Mouse (Mus musculus) T-cell, adult 2 months (primary cell): ENCODE measurements around the gene Nod2.

ENCODE experiments used
- DNase-seq: peaks from one replicate; pipeline ENCODE4 v3.0.0; 2022; ENCODE audit warnings: low spot score

Gene Nod2

DNA sequence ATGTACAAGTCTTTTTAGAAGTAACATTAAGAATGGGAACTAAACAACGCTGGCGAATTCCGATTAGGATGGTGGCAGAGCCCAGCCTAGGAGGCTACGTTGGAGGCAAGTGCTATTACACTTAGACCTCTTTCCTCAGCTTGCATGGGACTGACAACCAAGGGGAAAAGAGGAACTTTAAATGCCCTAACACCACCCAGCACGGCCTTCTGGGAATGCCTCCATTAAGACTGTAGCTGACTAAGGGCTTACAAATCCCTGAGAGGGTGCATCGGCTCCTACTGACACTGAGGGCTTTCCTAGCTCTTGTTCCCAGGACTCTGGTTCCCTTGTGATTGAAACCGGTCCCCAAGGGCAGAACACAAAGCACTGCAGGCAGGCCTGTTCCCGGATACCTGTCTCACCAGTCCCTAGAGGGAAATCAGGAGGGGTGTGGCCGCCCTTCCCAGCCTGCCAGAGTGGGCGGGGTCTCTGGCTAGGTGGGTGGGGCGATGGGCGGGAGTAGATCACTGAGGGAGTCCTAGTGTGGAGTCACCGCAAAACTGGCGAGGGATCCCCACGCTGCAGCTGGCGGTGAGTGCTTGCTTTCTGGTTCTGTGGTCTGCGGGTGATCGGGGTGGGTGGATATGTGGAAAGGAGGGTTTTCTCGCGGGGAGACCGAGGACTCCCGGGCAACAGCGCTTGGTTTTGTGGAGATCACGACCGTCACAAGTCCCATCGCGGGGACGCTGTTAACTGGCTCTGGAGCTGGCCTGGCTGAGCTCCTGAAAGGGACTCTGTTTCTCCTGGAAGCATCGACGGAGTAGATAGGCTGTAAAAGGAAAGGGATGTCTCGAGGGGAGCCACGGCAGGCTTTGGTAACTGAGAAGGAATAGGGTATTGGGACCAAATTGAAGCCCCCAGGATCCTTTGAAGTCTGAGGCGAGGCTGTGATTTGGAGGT lies at the start of gene Nod2:
Nod2 (plus strand) TSS at position 479 of the 942 bp plus-strand sequence.
- peak; percentile 62 for DNase-seq

DNA sequence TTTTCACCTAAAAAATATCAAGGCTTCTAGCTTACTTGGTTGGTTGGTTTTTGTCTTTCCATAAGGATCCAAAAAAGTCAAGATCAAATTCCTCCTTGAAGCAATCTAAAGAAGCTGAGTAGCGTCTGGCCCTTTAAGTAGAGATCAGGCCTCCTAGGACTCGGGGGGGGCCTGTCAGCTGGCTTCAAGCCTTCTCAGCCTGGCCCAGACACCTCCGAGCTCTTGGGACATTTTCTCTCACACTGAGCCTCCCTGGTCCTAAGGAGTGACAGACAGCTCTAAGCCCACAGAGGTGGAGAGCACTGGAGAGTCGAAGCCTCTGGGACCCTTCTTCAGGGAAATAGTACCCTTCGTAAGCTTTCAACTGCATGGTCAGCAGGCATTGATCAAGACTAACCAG lies 48.5 kb upstream of the Nod2 start:
- DNase-seq = no peak

DNA sequence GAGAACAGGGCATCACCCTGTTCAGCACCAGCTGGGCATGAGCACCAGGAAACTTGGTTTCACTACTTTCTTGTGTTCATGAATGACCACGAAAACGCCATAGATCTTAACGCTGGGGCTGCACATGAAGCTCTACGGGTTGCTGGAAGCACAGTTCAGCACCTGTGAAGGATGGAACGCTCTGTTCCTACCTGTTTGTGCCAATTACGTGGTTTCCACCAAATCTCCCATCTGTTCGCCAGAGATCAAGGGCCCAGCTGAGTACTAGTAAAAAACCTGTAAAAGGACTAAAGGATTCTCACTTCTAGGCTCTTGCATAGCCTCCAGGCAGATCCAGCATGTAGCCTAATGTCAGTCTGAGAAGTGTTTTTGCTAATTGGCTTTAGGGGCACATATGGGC lies 47.6 kb upstream of the Nod2 start:
- no peak for DNase-seq

DNA sequence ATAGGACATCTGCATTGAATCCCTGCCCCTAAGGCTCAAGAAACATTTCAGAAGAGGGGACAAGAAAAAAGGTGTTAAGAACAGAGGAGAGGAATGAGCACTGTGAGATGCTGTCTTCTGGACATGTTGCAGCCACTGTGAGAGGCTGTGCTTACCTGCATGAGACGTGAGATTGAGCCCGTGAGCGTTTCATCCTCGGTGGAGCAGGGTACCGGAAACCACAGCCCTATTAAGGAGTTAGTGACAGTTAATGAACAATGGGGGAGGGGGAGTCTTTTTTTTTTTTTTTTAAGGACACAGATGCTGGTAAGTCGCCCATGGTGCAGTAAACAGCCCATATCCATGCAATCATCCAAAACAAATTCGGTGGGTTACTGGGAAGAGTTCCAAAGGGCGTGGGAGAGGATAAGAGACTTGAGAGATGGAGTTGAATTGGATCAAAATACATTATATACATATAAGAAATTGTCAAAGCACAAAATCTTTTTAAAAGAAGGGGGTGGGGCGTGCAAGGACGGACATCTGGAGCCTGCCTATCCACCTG lies 43.6 kb upstream of the Nod2 start:
- no peak for DNase-seq

DNA sequence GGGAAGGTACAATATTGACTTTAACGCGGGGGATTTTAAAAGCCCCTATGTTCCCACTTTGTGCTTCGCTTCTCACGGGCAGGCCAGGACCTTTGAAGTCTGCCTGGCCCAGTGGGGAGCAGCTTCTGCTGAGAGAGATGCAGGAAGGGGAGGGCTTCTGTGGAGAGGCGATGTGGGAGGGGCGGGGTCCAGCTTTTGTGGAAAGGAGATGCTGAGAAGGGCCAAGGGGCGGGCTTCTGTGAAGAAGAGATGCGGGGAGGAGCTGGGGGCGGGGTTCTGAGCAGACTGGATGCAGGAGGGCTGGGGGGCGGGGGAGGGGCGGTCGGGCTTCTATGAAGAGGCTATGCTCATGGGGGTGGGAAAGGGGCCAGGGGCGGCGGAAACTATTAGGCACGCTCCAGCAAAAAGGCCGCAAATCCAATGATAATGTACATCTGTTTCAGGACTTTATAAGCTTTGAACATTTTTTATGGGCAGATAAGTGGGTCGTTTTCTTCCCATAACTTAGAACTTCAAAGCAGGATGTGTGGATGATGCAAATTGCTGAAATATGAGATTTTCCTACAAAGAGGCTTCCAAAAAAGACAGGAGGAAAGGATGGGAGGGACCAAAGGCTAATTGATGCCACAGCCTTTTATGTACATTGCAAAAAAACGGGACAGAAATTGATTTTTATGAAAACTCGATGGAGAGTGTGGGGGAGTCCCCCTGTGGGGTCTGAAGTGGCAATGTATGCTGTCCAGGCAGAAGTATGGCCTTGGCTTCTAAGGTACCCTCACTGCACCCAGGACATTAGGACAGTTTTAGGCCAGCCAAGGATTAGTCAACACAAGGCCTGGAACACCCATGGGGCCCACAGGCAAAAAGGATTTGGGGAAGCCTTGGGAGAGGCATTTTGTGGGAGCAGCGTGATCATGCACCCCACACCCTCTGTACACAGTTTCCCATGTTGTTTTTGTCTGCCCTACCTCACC lies 42.8 kb upstream of the Nod2 start:
- peak; percentile 30 for DNase-seq

DNA sequence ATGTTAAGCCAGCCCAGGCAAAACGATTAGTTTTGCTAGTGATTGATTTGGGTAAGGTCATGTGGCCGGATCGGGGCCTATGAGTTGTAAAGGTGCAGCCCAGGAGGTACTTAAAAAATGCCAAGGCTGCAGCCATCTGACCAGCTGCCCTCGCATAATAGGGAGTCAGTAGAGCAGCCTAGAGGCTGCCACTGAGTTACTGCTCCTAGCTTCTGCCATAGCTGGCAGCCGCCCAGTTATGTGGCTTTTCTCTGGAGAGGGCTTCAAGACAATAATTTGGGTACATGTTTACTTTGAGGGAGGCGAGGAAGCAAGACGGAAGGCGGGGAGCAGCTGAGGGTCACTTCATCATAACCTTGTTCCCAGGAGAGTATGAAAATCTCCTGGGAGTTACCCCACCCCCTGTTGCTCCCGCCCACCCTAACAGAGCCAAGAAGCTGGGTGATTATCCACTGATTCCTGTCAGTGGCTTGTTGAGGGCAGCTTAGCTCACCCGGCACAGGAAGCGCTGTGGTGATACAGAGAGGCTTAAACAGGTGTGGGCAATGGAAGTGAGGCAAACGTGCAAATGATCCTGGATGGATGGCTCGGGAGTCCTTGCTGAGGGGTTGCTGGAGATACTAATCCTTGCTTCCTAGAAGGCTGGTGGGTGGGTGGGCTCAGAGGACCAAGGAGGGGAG lies 41.6 kb upstream of the Nod2 start:
- no peak for DNase-seq

DNA sequence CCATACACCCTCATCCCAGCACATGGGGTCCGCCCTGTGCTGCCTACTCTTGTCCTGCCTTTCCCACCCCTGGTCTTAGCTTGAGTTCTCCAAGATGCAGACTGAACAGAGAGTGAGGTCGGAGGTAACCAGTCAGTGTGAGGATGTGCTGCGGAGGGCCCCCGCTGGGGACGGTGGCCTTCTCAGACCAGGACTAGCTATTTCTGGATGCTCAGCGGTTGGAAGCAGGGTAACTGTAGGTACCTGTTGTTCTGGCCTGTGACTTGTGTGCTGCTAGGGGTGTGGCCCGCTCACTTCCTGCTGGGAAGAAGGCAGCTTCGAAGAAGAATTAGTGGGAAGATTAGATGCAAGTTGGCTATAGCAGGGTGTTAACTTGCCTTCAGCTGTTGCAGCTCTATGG lies 38.1 kb upstream of the Nod2 start:
- no peak for DNase-seq

- no peak for DNase-seq
Measured at GRCm38 (mm10) chr8:88610271-88610670, 36.8 kb upstream of the Nod2 start.

GRCm38 (mm10) chr8:88614981-88615380 lies 32.1 kb upstream of the Nod2 start:
- DNase-seq = no peak

- DNase-seq = no peak
Measured at GRCm38 (mm10) chr8:88618612-88619011, 28.5 kb upstream of the Nod2 start.

DNA sequence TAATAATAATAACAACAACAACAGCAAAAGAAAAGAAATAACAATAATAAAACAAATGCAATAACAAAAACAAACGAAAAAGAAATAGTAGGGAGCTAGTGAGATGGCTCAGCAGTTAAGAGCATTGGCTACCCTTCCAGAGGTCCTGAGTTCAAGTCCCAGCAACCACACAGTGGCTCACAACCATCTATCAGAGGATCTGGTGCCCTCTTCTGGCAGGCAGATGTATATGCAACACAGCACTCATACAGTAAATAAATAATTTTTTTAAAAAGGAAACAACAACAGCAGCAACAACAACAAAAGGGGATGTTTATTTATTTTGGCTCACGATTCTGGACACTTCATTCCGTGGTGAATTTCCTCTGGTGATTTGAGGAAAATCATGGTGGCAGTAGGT lies 27.6 kb upstream of the Nod2 start:
- DNase-seq = no peak

GRCm38 (mm10) chr8:88620931-88621330 lies 26.2 kb upstream of the Nod2 start:
- DNase-seq = no peak

- peak; percentile 52 for DNase-seq
Measured at GRCm38 (mm10) chr8:88621408-88621807, 25.7 kb upstream of the Nod2 start.

GRCm38 (mm10) chr8:88623351-88623750 lies 23.8 kb upstream of the Nod2 start:
- DNase-seq = no peak

DNA sequence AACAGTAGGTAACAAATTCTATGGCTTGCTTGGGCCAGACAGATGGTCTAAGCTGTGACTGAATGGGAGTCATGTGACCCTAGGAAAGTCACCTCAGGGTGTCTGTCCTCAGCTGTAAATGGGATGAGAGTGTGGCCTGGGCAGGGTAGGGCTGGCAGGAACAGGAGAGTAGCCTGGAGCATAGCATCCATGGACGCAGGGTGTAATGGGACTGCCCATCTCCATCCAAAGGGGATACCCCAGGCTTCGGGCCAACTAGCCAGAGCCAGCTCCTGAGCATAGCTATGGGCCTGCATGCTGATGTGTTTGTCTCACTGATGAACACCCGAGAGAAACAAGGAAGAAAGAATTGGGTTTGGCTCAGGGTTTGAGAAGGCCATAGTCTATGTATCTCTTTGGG lies 22.8 kb upstream of the Nod2 start:
- DNase-seq = no peak

- no peak for DNase-seq
Measured at GRCm38 (mm10) chr8:88626433-88626832, 20.7 kb upstream of the Nod2 start.

DNA sequence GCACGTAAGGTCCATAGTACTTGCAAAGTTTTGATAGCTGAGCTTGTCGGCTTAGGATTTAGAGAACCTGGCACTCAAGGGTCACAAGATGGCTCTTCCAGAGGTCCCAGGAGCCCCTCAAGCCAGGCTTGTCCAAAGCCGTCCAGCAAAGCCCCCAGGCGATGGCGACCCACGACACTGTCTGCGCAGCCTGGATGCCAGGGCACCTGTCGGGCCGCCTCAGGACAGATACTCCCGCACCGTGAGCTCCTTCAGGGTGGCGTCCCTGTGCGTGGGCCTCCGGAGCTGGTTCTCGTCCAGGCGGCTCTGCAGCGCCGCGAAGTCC lies 20.2 kb upstream of the Nod2 start:
- no peak for DNase-seq

GRCm38 (mm10) chr8:88627265-88627991 lies 19.7 kb upstream of the Nod2 start:
- no peak for DNase-seq

DNA sequence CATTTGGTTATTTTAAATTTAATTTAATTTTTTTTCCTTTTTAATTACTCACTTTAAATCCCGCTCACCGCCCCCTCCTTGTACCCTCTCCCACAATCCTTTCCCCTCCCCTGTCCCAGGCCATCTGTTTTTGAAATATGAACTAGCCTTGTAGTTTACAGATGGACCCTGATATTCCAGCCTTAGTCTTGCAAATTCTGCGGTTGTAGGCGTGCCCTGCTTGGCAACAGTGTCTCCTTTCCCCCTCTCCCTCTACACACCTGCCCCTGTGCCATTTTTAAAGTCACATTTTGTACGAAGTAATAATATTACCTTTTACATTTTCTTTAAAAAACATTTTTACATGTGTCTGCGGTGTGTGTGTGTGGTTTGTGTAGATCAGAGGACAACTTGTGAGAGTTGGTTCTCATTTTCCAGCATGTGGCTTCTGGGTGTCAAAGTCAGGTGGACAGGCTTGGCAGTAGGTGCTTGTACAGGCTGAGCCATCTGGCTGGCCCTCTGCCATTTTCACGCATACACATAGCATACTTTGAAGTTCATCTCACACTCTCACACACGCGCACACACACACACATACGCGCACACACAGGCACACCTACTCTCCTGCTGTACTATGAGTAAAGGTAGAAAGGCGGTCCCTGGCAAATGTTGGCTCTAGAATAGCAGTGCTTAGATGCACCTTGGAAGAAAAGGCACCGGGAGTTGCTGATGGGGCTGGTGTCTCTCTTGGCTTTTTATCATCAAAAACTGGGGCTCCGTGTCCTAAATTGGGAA lies 18.9 kb upstream of the Nod2 start:
- DNase-seq = no peak

GRCm38 (mm10) chr8:88630225-88630624 lies 16.9 kb upstream of the Nod2 start:
- no peak for DNase-seq

- peak; percentile 38 for DNase-seq
Measured at GRCm38 (mm10) chr8:88631081-88631480, 16.0 kb upstream of the Nod2 start.
